Mouse (Mus musculus) cortical plate, adult 2 months (tissue): Measurements from ENCODE around the gene Galnt10.

ENCODE experiments used
- CTCF ChIP-seq: fragments of 200-500 bp; IDR thresholded peaks from 2 replicates; pipeline ENCODE4 v1.5.1; 2011; ENCODE audit warnings: mild to moderate bottlenecking, control low read depth, low read length; ENCODE audit not compliant: insufficient read depth; ENCODE audit errors: extremely low read depth
- POLR2A ChIP-seq: fragments of 200-500 bp; IDR thresholded peaks from 2 replicates; pipeline ENCODE4 v1.6.1; 2011; ENCODE audit warnings: mild to moderate bottlenecking, low read length, control low read depth; ENCODE audit not compliant: insufficient read depth; ENCODE audit errors: extremely low read depth

DNA sequence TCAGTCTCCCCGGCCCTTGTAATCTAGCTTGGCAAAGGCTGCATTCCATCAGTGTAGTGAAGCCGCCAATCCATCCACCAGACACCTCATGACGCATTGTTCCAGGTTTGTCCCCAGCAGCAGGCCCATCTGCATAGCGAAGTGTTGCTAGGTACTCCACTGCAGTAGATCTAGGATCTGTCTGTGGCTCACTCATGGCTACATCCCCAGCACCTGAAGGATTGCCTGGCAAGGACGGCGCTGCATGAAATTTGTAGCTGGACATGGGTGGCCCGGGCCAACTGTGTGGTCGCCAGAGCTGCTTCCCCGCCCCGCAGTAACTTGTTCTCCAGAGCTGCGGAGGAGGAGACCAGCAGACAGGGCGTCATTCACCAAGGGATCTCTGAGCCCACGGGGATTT, 128.2 kb downstream of the Galnt10 start:
- TF ChIP-seq POLR2A (no peak), CTCF (no peak)
